Mouse (Mus musculus) liver, adult 2 months (tissue): ENCODE results near the gene Rinl. TPM values are rescaled to one million over a fixed set of nuclear protein-coding genes. Genes with fewer than 3 reads are reported as not detected.
A peak's percentile ranks its signal among the peaks of the same experiment; 100 is the strongest.

Experiments
- DNase-seq: peaks from one replicate; pipeline ENCODE4 v3.0.0-alpha.2; 2011; ENCODE audit warnings: low read depth, low spot score; ENCODE audit errors: extremely low read depth
- H3K27ac ChIP-seq: fragments of 200-500 bp; replicated peaks from 2 replicates; pipeline ENCODE4 v1.5.1; 2012; ENCODE audit warnings: low read depth, mild to moderate bottlenecking, control low read depth, inconsistent platforms, low read length; ENCODE audit not compliant: insufficient read depth
- H3K27me3 ChIP-seq: fragments of 200-500 bp; 2 replicates; pipeline ENCODE4 v1.6.1; 2012; ENCODE audit warnings: mild to moderate bottlenecking, moderate library complexity, low read length, inconsistent platforms; ENCODE audit not compliant: control insufficient read depth, insufficient read depth
- H3K36me3 ChIP-seq: fragments of 200-500 bp; 2 replicates; pipeline ENCODE4 v1.6.1; 2012; ENCODE audit warnings: low read length, inconsistent platforms; ENCODE audit not compliant: control insufficient read depth, insufficient read depth
- H3K4me1 ChIP-seq: fragments of 200-500 bp; 2 replicates; pipeline ENCODE4 v1.6.1; 2011; ENCODE audit warnings: low read length; ENCODE audit not compliant: control insufficient read depth, insufficient read depth
- H3K4me3 ChIP-seq: fragments of 200-500 bp; 2 replicates; pipeline ENCODE4 v1.5.1; 2011; ENCODE audit warnings: low read depth, mild to moderate bottlenecking, control low read depth, low read length, moderate library complexity; ENCODE audit not compliant: insufficient read depth
- H3K79me2 ChIP-seq: fragments of 200-500 bp; 2 replicates; pipeline ENCODE4 v1.6.1; 2012; ENCODE audit warnings: inconsistent platforms, mild to moderate bottlenecking, low read length, moderate library complexity; ENCODE audit not compliant: control insufficient read depth, insufficient read depth
- H3K9ac ChIP-seq: fragments of 200-500 bp; 2 replicates; pipeline ENCODE4 v1.6.1; 2012; ENCODE audit warnings: low read depth, mild to moderate bottlenecking, control low read depth, inconsistent platforms, low read length
- CTCF ChIP-seq: fragments of 200-500 bp; IDR thresholded peaks from 2 replicates; pipeline ENCODE4 v1.5.1; 2011; ENCODE audit warnings: low read depth, low read length, control low read depth
- POLR2A ChIP-seq: fragments of 200-500 bp; IDR thresholded peaks from 2 replicates; pipeline ENCODE4 v1.6.1; 2011; ENCODE audit warnings: low read length, control low read depth; ENCODE audit not compliant: insufficient read depth; ENCODE audit errors: extremely low read depth
- WGBS: fragments of 180-500 bp; shearing (Covaris S2); methylation state at CpG from one replicate; pipeline ENCODE4 v1.1.7; 2018; 5-methylcytosine and 5-hydroxymethylcytosine counted together
- polyA plus RNA-seq: library from polyadenylated mRNA; depleted of rRNA; stranded (reverse); fragments of >200 nt; gene quantifications from 2 replicates; pipeline ENCODE4 v1.2.3, GENCODE M21; 2012
- total RNA-seq: library from RNA; depleted of rRNA; stranded (reverse); fragments of >200 nt; gene quantifications from 2 replicates; pipeline ENCODE4 v1.2.3, GENCODE M21; 2014

Rinl gene
- total and polyA plus RNA-seq, 2 experiments, result 1.2 to 1.4 TPM

DNA sequence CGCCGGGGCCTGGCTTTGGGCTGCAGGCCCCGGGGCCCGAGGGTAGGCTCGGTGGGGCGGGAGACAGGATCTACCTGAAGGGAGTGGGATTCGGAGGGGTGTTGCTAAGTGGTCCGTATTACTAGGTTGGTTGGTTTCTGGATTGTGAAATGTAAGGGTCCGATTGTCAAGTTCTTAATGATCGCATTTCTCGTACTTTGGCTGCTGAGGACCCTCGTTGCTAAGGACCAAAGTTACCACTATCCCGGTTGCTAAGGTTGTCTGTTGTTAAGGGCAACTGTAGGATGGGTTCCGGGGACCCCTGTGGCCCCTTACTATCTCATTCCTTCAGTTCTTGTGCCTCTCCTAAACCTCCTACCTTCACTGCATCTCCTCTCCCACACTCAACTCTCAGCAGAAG, 21.9 kb upstream of the Rinl start:
- TF ChIP-seq POLR2A, result no peak
- TF ChIP-seq CTCF, result no peak

DNA sequence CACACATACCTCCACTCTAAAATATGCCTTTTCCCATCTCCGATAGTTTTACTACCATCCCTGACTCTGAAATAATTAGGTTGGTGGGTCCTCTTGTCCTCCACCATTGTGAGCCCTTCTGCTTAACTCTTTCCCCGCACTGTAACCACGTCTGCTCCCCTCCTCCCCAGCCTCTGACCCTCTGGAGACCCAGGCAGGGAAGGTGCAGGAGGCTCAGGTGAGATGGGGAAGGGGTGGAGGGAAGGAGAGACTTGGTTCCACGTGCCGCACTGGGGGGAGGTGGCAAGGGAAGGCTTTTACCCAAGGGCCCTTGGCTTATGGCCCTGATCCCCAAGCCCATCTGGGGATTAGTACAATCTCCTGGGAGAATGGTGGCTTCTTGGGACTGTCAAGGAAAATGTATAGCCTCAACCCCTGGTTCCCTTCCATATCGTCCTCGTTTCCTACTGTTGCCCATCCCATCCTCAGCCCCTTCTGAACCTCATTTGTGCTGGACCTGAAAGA, 21.3 kb upstream of the Rinl start, which contains the start of gene Nfkbib:
Nfkbib (minus strand) TSS at position 51 of the 504 bp plus-strand sequence.
- no peak within 1 kb of the TSS; the same call in 1 of the 2 replicates for H3K27ac ChIP-seq
- 78% methylated on average over 7 of the region's 7 CpGs for WGBS

More for the DNA sequence above, 21.9 kb upstream of the Rinl start:
- Histone ChIP-seq H3K27me3 (no peaks in the 10 kb centered on the region), H3K4me3 (peak overlapping the region; percentile 86), H3K27ac (no peak overlapping the region), H3K4me1 (peaks cover 11% of the 10 kb centered on the region), H3K79me2 (peaks cover 35% of the 10 kb centered on the region; the same call in 1 of the 2 replicates), H3K9ac (peak overlapping the region; percentile 73), H3K36me3 (no peaks in the 10 kb centered on the region)
- WGBS, result 6% methylated on average over 14 of the region's 14 CpGs
- DNase-seq, result peak; percentile 14

DNA sequence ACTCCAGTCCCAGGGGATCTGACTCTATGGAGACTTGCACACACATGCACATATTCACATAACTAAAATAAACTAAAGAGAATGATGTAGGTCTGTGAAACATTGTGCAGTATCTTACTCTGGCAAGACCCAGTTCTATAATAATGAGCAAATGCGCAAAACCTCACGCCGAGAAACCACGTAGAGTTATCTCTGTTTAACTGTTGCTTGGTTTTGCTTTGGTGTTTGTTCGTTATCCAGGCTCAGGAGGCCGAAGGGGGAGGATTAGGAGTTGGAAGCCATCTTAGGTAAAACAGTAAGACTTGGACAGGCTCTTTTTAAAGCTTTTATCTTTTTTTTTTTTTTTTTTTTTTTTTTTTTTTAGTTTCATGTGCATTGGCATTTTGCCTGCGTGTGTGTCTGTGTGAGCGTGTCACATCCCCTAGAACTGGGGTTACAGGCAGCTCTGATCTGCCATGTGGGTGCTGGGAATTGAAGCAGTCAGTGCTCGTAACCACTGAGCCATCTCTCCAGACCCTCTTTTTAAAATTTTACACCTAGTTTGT, 19.3 kb upstream of the Rinl start:
- no peak for DNase-seq
- Histone ChIP-seq H3K27ac (no peak overlapping the region), H3K9ac (no peak overlapping the region), H3K79me2 (peaks cover 35% of the 10 kb centered on the region; the same call in 1 of the 2 replicates), H3K4me3 (no peak overlapping the region), H3K4me1 (peaks cover 11% of the 10 kb centered on the region), H3K27me3 (no peaks in the 10 kb centered on the region), H3K36me3 (0 out of 2 replicates have a peak, but pooled peaks cover 3% of the 10 kb centered on the region)
- TF ChIP-seq POLR2A (no peak), CTCF (no peak)
- 95% methylated on average over 9 of the region's 9 CpGs for WGBS

More for the DNA sequence above, 21.3 kb upstream of the Rinl start, which contains the start of gene Nfkbib:
- H3K4me1 ChIP-seq, result peaks cover 11% of the 10 kb centered on the region
- peaks cover 35% of the 10 kb centered on the region; the same call in 1 of the 2 replicates for H3K79me2 ChIP-seq
- no peak for TF ChIP-seq CTCF
- TF ChIP-seq POLR2A, result no peak
- no peaks in the 10 kb centered on the region for H3K27me3 ChIP-seq
- DNase-seq, result no peak
- peak within 1 kb of the TSS; percentile 99 for H3K4me3 ChIP-seq
- no peaks in the 10 kb centered on the region for H3K36me3 ChIP-seq
- H3K9ac ChIP-seq, result peak within 1 kb of the TSS; percentile 73

DNA sequence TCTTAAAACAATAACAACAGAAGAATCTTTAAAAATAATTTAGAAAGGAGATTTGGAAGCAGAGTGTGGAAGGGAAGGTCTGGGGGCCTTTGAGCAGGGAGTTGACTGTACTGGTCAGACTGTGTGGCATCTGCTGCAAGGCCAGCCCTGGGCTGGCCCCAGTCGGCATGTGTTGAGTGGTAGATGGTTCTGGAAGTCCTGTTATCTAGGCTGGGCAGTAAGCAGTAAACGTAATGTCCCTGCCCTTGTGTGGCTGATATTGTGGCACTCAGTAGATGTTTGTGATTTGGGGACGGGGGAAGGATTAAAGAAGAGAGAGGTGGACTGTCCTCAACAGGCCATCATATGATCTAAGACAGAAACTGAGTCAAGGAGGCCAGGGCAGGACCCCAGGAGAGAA, 18.5 kb upstream of the Rinl start:
- Histone ChIP-seq H3K36me3 (0 out of 2 replicates have a peak, but pooled peaks cover 3% of the 10 kb centered on the region), H3K79me2 (peaks cover 30% of the 10 kb centered on the region; the same call in 1 of the 2 replicates), H3K4me1 (peaks cover 9% of the 10 kb centered on the region), H3K9ac (no peak overlapping the region), H3K27ac (no peak overlapping the region), H3K4me3 (no peak overlapping the region), H3K27me3 (no peaks in the 10 kb centered on the region)
- no peak for TF ChIP-seq POLR2A
- TF ChIP-seq CTCF, result no peak
- DNase-seq, result no peak
- 89% methylated on average over 3 of the region's 3 CpGs for WGBS

DNA sequence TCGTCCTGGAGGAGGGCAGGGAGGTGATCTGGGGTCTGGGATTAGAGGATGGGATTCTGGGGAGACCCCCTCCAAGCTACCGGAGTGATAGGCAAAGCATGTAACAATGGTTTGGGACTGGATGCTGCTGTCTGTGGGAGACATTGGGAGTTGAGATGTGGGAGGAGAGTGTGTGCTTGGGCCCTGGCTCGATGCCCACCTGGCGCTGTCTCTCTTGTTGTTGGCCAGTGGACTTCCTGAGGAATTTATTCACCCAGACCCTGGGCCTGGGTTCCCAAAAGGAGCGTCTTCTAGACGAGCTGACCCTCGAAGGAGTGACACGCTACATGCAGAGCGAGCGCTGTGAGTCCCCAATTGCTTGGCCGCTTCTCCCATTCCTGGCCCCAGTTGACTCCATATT, 16.9 kb upstream of the Rinl start:
- Histone ChIP-seq H3K27me3 (no peaks in the 10 kb centered on the region), H3K4me1 (peaks cover 10% of the 10 kb centered on the region), H3K36me3 (0 out of 2 replicates have a peak, but pooled peaks cover 3% of the 10 kb centered on the region), H3K27ac (no peak overlapping the region), H3K79me2 (peaks cover 18% of the 10 kb centered on the region; the same call in 1 of the 2 replicates), H3K4me3 (no peak overlapping the region), H3K9ac (no peak overlapping the region)
- no peak for DNase-seq
- no peak for TF ChIP-seq CTCF
- no peak for TF ChIP-seq POLR2A
- WGBS, result 89% methylated on average over 11 of the region's 11 CpGs

DNA sequence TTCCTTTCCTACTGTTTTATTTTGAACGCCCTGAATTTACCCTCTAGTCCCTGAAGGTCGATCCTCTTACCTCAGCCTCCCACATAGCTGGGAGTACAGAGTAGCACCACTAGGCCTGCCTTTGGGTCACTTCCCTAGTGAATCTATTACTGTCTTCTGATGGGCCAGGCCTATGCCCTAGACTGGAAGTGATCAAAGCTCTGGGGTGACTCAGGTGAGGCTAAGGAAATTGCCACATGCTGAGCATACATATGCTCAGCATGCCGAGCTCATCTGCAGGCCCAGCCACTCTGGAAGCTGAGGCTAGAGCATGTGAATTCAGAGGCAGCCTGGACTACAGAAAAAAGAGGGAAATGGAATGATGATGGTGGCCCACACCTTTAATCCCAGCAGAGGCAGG, 15.6 kb upstream of the Rinl start:
- no peak for DNase-seq
- no peaks in the 10 kb centered on the region for H3K27me3 ChIP-seq
- TF ChIP-seq CTCF, result no peak
- no peak for TF ChIP-seq POLR2A
- H3K4me3 ChIP-seq, result no peak overlapping the region
- no peak overlapping the region for H3K9ac ChIP-seq
- 0 out of 2 replicates have a peak, but pooled peaks cover 3% of the 10 kb centered on the region for H3K36me3 ChIP-seq
- H3K4me1 ChIP-seq, result peaks cover 5% of the 10 kb centered on the region; the same call in 1 of the 2 replicates
- no peak overlapping the region for H3K27ac ChIP-seq
- peaks cover 7% of the 10 kb centered on the region; the same call in 1 of the 2 replicates for H3K79me2 ChIP-seq
- WGBS, result 85% methylated on average over 3 of the region's 3 CpGs
